Mouse (Mus musculus) brown adipose tissue, adult 24 weeks (tissue): Measurements from ENCODE around the gene Lmx1b. TPM values are rescaled to one million over a fixed set of nuclear protein-coding genes. Genes with fewer than 3 reads are reported as not detected.
A peak's percentile ranks its signal among the peaks of the same experiment; 100 is the strongest.

Experiments
- H3K27ac ChIP-seq: fragments of 200-500 bp; replicated peaks from 2 replicates; pipeline ENCODE4 v1.5.1; 2012; ENCODE audit warnings: low read depth, mild to moderate bottlenecking, low read length
- H3K4me1 ChIP-seq: fragments of 200-500 bp; 2 replicates; pipeline ENCODE4 v1.6.1; 2012; ENCODE audit warnings: low read length, mixed read lengths; ENCODE audit not compliant: control insufficient read depth, insufficient read depth, insufficient read length
- H3K4me3 ChIP-seq: fragments of 200-500 bp; 2 replicates; pipeline ENCODE4 v1.5.1; 2012; ENCODE audit warnings: low read depth, mild to moderate bottlenecking, low read length, moderate library complexity; ENCODE audit not compliant: insufficient read depth
- polyA plus RNA-seq: library from polyadenylated mRNA; stranded (reverse); fragments of >200 nt; gene quantifications from 2 replicates; pipeline ENCODE4 v1.2.4, GENCODE M21; 2012; ENCODE audit not compliant: missing spikeins, insufficient read depth, insufficient read length

Lmx1b gene
- polyA plus RNA-seq: not detected in 2 replicates

DNA sequence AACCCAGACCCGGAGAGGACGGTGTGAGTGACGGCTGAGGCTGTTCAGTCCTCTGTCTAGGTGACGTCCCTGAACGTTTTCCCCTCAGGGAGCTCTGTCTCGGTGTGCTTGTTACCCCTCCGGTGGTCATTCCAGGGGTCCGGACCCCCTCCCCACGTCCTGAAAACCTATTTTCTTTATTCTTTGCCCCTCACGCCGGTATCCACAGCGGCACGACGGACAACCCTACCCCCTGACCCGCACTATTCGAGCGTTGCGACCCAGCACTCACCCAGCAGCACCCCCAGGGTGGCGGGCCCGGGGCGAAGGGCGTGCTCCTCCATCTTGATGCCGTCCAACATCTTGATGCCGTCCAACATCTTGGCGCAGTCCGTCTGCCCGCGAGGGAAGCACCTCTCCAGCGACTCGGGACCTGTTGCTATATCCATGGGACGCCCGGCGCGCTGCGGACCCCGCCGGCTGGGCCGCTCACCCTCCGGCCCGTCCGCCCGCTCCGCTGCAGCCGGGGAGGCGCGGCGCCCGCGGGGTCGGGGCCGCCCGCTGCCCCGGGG lies at the start of gene Lmx1b:
Gene Lmx1b, minus strand, starts transcription at position 341 of the 551 bp plus-strand sequence.
- Histone ChIP-seq H3K4me1 (no peaks in the 10 kb centered on the region), H3K4me3 (peak within 1 kb of the TSS; percentile 39), H3K27ac (no peak within 1 kb of the TSS)

DNA sequence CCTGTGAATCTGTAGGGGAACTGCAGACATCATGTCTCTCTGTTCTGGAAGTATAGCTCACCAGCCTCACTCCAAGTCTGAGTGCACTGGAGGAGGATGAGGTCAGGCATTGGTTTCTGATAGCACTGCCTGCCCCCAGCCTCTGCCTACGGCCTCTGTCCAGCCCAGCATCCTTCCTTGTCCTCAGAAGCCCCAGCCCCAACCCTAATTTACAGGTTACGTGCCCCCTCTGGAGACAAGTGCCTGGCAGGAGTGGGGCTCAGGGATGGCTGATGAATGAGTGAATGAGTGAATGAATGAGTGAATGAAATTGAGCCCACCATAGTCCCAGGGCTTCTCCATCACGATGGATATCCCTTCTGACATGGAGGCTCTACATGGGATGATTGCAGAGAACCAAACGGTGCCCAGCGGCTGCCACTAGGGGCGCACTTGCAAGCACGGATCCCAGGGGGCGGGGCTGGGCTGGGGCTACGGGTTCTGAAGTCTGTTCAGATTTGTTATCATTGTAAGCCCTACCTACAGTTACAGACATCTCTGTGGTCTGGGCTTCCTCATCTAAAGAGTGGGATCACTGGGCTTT lies 49.7 kb upstream of the Lmx1b start:
- no peak overlapping the region for H3K4me3 ChIP-seq
- no peak overlapping the region for H3K27ac ChIP-seq
- no peaks in the 10 kb centered on the region for H3K4me1 ChIP-seq

- Histone ChIP-seq H3K4me3 (no peak overlapping the region), H3K4me1 (no peaks in the 10 kb centered on the region), H3K27ac (no peak overlapping the region)
Measured at GRCm38 (mm10) chr2:33689155-33689879, 49.0 kb upstream of the Lmx1b start.

DNA sequence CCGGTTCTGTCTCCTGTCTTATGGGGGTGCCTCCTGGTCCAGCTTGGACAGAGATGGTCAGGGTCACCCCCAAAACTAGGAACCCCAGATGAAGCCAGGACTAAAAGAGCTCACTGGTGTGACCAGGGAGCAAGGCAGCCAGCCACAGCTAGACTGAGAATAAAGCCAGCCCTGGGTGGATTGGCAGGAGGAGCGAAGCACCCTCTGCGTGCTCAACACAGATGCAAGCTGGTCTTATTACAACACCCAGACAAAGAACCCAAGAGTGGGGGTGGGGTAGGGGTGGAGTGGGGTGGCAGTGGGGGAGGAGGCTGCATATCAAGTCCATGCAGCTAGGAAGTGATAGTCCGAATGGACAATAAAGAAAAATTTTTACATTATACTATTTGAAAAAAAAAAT lies 43.3 kb upstream of the Lmx1b start:
- no peaks in the 10 kb centered on the region for H3K4me1 ChIP-seq
- H3K27ac ChIP-seq: no peak overlapping the region

GRCm38 (mm10) chr2:33683095-33683494 lies 42.8 kb upstream of the Lmx1b start:
- Histone ChIP-seq H3K4me3 (no peak overlapping the region), H3K4me1 (no peaks in the 10 kb centered on the region), H3K27ac (no peak overlapping the region)

More for the DNA sequence above, 43.3 kb upstream of the Lmx1b start:
- H3K4me3 ChIP-seq: no peak overlapping the region

DNA sequence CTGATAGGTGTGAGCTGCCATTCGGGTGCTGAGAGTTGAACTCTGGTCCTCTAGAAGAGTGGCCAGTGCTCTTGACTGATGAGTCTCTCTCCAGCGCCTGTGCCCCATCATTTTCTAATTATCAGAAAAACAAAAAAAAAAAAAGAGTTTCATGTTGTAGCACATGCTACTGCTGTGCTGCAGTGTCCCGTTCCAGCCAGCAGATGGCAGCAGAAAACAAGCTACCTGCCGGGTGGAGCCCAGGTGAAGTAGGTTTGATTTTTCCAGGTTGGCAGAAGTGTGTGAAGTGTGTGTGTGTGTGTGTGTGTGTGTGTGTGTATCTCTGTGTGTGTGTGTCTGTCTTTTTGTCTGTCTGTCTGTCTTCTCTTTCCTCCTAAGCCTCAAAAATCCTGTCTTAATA lies 41.9 kb upstream of the Lmx1b start:
- no peak overlapping the region for H3K4me3 ChIP-seq
- H3K27ac ChIP-seq: no peak overlapping the region
- H3K4me1 ChIP-seq: no peaks in the 10 kb centered on the region

DNA sequence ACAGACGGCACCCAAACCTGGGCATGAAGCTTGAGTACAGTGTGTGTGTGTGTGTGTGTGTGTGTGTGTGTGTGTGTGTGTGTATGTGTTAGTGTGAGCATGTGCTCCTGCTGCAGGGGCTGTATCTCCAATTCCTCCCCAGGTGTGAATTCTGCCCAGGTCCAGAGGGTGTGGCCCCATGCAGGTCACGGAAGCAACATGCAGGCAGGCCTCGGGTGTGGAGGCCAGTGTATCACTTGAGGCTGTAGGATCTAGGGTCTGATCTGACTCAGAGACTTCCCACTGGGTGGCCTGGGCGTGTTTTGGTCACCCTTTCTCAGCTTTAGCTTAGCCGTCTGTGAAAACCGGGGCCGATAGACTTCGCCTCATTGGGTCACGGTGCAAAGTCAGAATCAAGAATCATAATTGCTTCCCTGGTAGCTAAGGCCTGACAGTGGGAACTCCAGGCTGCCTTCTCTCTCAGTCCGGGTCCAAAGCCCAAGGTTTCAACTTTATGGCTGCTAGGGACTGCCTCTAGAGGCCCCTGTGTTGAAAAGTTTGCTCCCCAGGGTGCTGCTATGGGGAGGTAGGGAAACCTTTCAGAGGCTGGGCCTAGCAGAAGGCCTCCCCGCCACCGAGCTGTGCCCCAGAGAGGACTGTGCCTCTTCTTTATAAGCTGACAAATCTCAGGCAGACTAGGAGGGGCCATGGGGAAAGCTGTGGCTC lies 38.8 kb upstream of the Lmx1b start:
- Histone ChIP-seq H3K27ac (no peak overlapping the region), H3K4me3 (no peak overlapping the region), H3K4me1 (no peaks in the 10 kb centered on the region)

GRCm38 (mm10) chr2:33672701-33673472 lies 32.6 kb upstream of the Lmx1b start:
- H3K4me1 ChIP-seq: no peaks in the 10 kb centered on the region
- no peak overlapping the region for H3K4me3 ChIP-seq
- H3K27ac ChIP-seq: no peak overlapping the region

DNA sequence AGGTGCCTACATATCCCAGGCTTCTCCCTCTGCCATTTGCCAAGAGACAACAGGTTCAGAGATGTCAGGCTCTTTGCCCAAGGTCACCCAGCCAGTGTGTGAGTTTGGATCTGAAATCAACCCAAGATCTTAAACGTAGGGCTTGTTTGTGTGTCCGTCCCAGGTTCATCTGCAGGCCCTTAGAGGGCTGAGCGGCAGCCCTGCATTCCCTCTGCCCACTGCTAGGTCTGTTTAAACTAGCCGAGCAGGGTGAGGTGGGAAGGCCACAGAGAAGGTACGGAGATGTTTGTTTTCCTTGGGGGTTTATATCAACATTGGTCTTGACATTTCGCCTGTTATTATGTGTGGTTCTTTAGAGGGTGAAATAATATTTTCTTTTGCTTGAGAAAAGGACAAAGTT lies 28.4 kb upstream of the Lmx1b start:
- Histone ChIP-seq H3K4me3 (no peak overlapping the region), H3K4me1 (no peaks in the 10 kb centered on the region), H3K27ac (no peak overlapping the region)

DNA sequence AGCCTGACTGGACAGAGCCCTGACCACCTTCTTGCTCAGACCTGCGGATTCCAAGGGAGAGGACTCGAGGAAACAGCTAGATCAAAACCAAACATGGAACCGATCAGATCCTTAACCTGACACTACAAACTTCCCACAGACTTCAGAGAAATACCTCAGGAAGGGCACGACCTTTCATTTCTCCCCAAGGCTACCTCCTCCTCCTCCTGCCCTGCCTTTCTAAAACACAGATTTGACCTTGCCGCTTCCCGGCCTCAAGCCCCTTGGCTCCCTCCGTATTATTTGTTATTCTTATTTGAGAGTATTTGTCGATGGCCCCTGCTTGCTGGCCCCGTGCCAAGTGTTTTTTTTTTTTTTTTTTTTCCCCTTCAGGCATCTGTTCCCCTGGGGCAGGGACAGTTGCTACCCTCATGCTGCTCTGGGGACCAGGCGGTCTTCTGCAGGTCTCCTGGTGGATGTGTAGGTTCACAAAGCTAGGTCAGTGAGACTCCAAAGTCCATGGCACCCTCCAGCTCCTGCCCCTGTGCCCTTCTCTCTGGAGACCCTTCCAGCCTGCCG lies 26.2 kb upstream of the Lmx1b start:
- no peaks in the 10 kb centered on the region for H3K4me1 ChIP-seq
- no peak overlapping the region for H3K27ac ChIP-seq
- H3K4me3 ChIP-seq: no peak overlapping the region

- no peak overlapping the region for H3K27ac ChIP-seq
- H3K4me3 ChIP-seq: no peak overlapping the region
- H3K4me1 ChIP-seq: no peaks in the 10 kb centered on the region
Measured at GRCm38 (mm10) chr2:33665363-33666058, 25.2 kb upstream of the Lmx1b start.

GRCm38 (mm10) chr2:33664661-33665060 lies 24.4 kb upstream of the Lmx1b start:
- Histone ChIP-seq H3K4me1 (no peaks in the 10 kb centered on the region), H3K4me3 (no peak overlapping the region), H3K27ac (no peak overlapping the region)

DNA sequence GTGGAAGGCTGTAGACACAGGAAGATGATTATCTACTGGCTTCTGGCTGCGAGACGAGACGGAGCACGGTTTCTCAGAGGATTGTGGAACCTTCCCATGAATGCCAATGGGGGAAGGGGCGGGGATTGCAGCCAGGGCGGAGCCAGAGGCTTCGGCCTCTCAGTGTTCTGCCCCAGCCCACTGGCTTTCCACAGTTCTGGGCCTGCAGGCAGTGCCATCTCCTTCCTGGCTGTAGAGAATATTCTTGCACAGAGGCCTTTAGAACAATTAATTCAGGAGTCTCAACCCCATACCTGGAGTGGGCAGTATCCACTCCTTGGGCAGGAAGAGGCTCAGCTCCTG lies 18.9 kb upstream of the Lmx1b start:
- H3K27ac ChIP-seq: no peak overlapping the region
- H3K4me3 ChIP-seq: no peak overlapping the region
- H3K4me1 ChIP-seq: no peaks in the 10 kb centered on the region

GRCm38 (mm10) chr2:33658602-33659287 lies 18.4 kb upstream of the Lmx1b start:
- H3K4me1 ChIP-seq: no peaks in the 10 kb centered on the region
- H3K4me3 ChIP-seq: no peak overlapping the region
- no peak overlapping the region for H3K27ac ChIP-seq
